ENCODE assay signal across 17 mouse cellular contexts in genomic region chr9:6353257-6353960, GRCm38 (mm10).
DNase-seq lines count a peak whose midpoint lies in the region; ATAC-seq and TF ChIP-seq lines count a peak whose summit lies in the region.
"Had no signal": no experiment of that assay in that cellular context is flagged by ENCODE, and none has a peak within 500 bp of the region (broad histone marks: within the 10 kb centered on the region; RNA-seq: fewer than 3 reads in every experiment).

No protein-coding gene starts in this region.

- H3K9me3 ChIP-seq in hindbrain, embryonic 13.5 days, result no peaks in the 10 kb centered on the region
- H3K9me3 ChIP-seq in neural tube, embryonic 15.5 days (replicated peaks), result no peaks in the 10 kb centered on the region

- H3K27me3 ChIP-seq in kidney, adult 2 months (replicated peaks; ENCODE audit: control insufficient read depth, insufficient read depth, low read length), result no peaks in the 10 kb centered on the region
- H3K27me3 ChIP-seq in hindbrain, embryonic 13.5 days, result no peaks in the 10 kb centered on the region
- H3K27me3 ChIP-seq in neural tube, embryonic 15.5 days (replicated peaks), result no peaks in the 10 kb centered on the region

- H3K4me2 ChIP-seq in hindbrain, embryonic 13.5 days, result no peak overlapping the region
- H3K4me2 ChIP-seq in neural tube, embryonic 15.5 days, result no peak overlapping the region

- intact Hi-C loops in left cerebral cortex, postnatal 4 days (cut with DNase I), result no loop called here

- H3K36me3 ChIP-seq in kidney, adult 2 months (ENCODE audit: control insufficient read depth, insufficient read depth, low read length), result no peaks in the 10 kb centered on the region
- H3K36me3 ChIP-seq in hindbrain, embryonic 13.5 days, result no peaks in the 10 kb centered on the region
- no peaks in the 10 kb centered on the region for H3K36me3 ChIP-seq in neural tube, embryonic 15.5 days

- no peaks in the 10 kb centered on the region for H3K4me1 ChIP-seq in kidney, adult 2 months (ENCODE audit: control insufficient read depth, insufficient read depth, low read length)
- H3K4me1 ChIP-seq in hindbrain, embryonic 13.5 days (replicated peaks), result peaks cover 10% of the 10 kb centered on the region
- H3K4me1 ChIP-seq in neural tube, embryonic 15.5 days, result peaks cover 4% of the 10 kb centered on the region; the same call in 1 of the 2 replicates

- 55% methylated on average over 1 of the region's 1 CpGs for WGBS in kidney, adult 2 months
- WGBS in hindbrain, embryonic 13.5 days, result 64% methylated on average over 1 of the region's 1 CpGs
- 32% methylated on average over 1 of the region's 1 CpGs for WGBS in neural tube, embryonic 15.5 days

- H3K27ac ChIP-seq in kidney, adult 2 months (ENCODE audit: insufficient read depth, low read depth, low read length), result no peak overlapping the region
- H3K27ac ChIP-seq in hindbrain, embryonic 13.5 days, result peak overlapping the region; percentile 12; the same call in 1 of the 2 replicates
- H3K27ac ChIP-seq in neural tube, embryonic 15.5 days (replicated peaks), result 0 out of 2 replicates have a peak overlapping the region, but pooled peaks have one; percentile 24

- peak; percentile 10 for DNase-seq in kidney, adult 2 months
- DNase-seq in kidney, postnatal 10 days, result no peak
- no peak for DNase-seq in lung, postnatal 10 days
- no peak for DNase-seq in left cerebral cortex, postnatal 4 days
- no peak for DNase-seq in natural killer cell, adult 2 months (ENCODE audit: low spot score in 2 of 2)
- DNase-seq: B cell, adult 2 months; cerebellum, adult 8-10 months; kidney, postnatal 14 days; layer of hippocampus, adult 9-11 months; liver; lung, adult 2 months; thymus, postnatal 25 days had no signal

- no peak for TF ChIP-seq CTCF in kidney, adult 2 months (conservative IDR thresholded peaks at IDR 0.05; ENCODE audit: insufficient read depth, insufficient read length, low read depth, low read length)

- no peak for TF ChIP-seq POLR2A in kidney, adult 2 months (IDR thresholded peaks at IDR 0.05; ENCODE audit: low read depth, low read length)

- peak; percentile 89 for ATAC-seq in hindbrain, embryonic 13.5 days (ENCODE audit: low FRiP score)
- peak; percentile 100 for ATAC-seq in megakaryocyte-erythroid progenitor cell, adult 5-6 weeks (replicated peaks; ENCODE audit: low FRiP score, low TSS enrichment, poor library complexity, severe bottlenecking)
- ATAC-seq in neural tube, embryonic 15.5 days (ENCODE audit: low FRiP score), result peak; percentile 81
- ATAC-seq: forebrain, embryonic 14.5 days had no signal

- H3K4me3 ChIP-seq in kidney, adult 2 months (ENCODE audit: insufficient read depth, low read depth, low read length), result no peak overlapping the region
- no peak overlapping the region for H3K4me3 ChIP-seq in hindbrain, embryonic 13.5 days
- no peak overlapping the region for H3K4me3 ChIP-seq in neural tube, embryonic 15.5 days (replicated peaks)
- H3K4me3 ChIP-seq: myocyte had no signal

- no peak overlapping the region for H3K9ac ChIP-seq in hindbrain, embryonic 13.5 days
- H3K9ac ChIP-seq in neural tube, embryonic 15.5 days (replicated peaks), result no peak overlapping the region
